Mouse (Mus musculus) midbrain, embryonic 14.5 days (tissue): ENCODE measurements at regions not wholly inside any gene's neighbourhood (a gene's known extent, or its start where the extent isn't known, plus 50 kb on each side); places are given as distances from the start of the nearest gene placed in this dataset.

Source experiments
- ATAC-seq: fragments of 200-750 bp; cut with Nextera tagmentation; 2 replicates; pipeline ENCODE4 v1.8.0; 2017; ENCODE audit warnings: moderate number of reproducible peaks, moderate library complexity; ENCODE audit not compliant: low FRiP score, low TSS enrichment
- DNase-seq: peaks from one replicate; pipeline ENCODE4 v3.0.0-alpha.2; 2015
- H3K27ac ChIP-seq: fragments of 300-500 bp; sonication (generic); replicated peaks from 2 replicates; pipeline ENCODE4 v1.5.1; 2014; ENCODE audit warnings: mild to moderate bottlenecking, low read depth, low read length, moderate library complexity
- H3K27me3 ChIP-seq: fragments of 300-500 bp; sonication (generic); 2 replicates; pipeline ENCODE4 v1.6.1; 2014; ENCODE audit warnings: low read length, control low read depth, mixed read lengths; ENCODE audit not compliant: control insufficient read depth, insufficient read depth
- H3K36me3 ChIP-seq: fragments of 300-500 bp; sonication (generic); 2 replicates; pipeline ENCODE4 v1.6.1; 2014; ENCODE audit warnings: low read length, control low read depth; ENCODE audit not compliant: control insufficient read depth, insufficient read depth
- H3K4me1 ChIP-seq: fragments of 300-500 bp; sonication (generic); 2 replicates; pipeline ENCODE4 v1.6.1; 2014; ENCODE audit warnings: mild to moderate bottlenecking, antibody characterized with exemption, low read length, control low read depth; ENCODE audit not compliant: control insufficient read depth, insufficient read depth
- H3K4me2 ChIP-seq: fragments of 300-500 bp; sonication (generic); 2 replicates; pipeline ENCODE4 v1.6.1; 2014; ENCODE audit warnings: mild to moderate bottlenecking, low read length, moderate library complexity
- H3K4me3 ChIP-seq: fragments of 300-500 bp; sonication (generic); replicated peaks from 2 replicates; pipeline ENCODE4 v1.5.1; 2014; ENCODE audit warnings: low read depth, low read length
- H3K9ac ChIP-seq: fragments of 300-500 bp; sonication (generic); replicated peaks from 2 replicates; pipeline ENCODE4 v1.6.1; 2014; ENCODE audit warnings: mild to moderate bottlenecking, low read length, moderate library complexity
- H3K9me3 ChIP-seq: fragments of 300-500 bp; sonication (generic); 2 replicates; pipeline ENCODE4 v1.6.1; 2016; ENCODE audit warnings: low read length, control low read depth, mixed read lengths; ENCODE audit not compliant: control insufficient read depth
- WGBS: fragments of 180-500 bp; shearing (Covaris S2); extraction: QIAGEN DNeasy Blood & Tissue Kit; methylation state at CpG from one replicate; pipeline ENCODE4 v1.1.7; 2014; 5-methylcytosine and 5-hydroxymethylcytosine counted together

- H3K27ac ChIP-seq: no peak overlapping the region
- H3K36me3 ChIP-seq: no peaks in the 10 kb centered on the region
- DNase-seq: peak; percentile 28
- no peak for ATAC-seq
- no peak overlapping the region for H3K4me2 ChIP-seq
- H3K27me3 ChIP-seq: no peaks in the 10 kb centered on the region
- H3K4me3 ChIP-seq: no peak overlapping the region
- no peaks in the 10 kb centered on the region for H3K9me3 ChIP-seq
- H3K4me1 ChIP-seq: no peaks in the 10 kb centered on the region
- no peak overlapping the region for H3K9ac ChIP-seq
- 76% methylated on average over 4 of the region's 4 CpGs for WGBS
Measured at GRCm38 (mm10) chr15:28922437-28922836, 718.9 kb downstream of the Dnah5 start.

GRCm38 (mm10) chr15:28948245-28948644, 744.7 kb downstream of the Dnah5 start:
- WGBS: 59% methylated on average over 1 of the region's 1 CpGs
- H3K4me1 ChIP-seq: no peaks in the 10 kb centered on the region
- no peak overlapping the region for H3K4me2 ChIP-seq
- H3K9me3 ChIP-seq: no peaks in the 10 kb centered on the region
- DNase-seq (no peak), ATAC-seq (no peak)
- no peaks in the 10 kb centered on the region for H3K27me3 ChIP-seq
- H3K27ac ChIP-seq: no peak overlapping the region
- no peaks in the 10 kb centered on the region for H3K36me3 ChIP-seq
- no peak overlapping the region for H3K9ac ChIP-seq
- H3K4me3 ChIP-seq: no peak overlapping the region
